Mouse (Mus musculus) gastrocnemius, adult 18-20 months (tissue): ENCODE data around the gene Btd. TPM values are rescaled to one million over a fixed set of nuclear protein-coding genes. Genes with fewer than 3 reads are reported as not detected.

ENCODE experiments used
- DNase-seq: peaks from one replicate; pipeline ENCODE4 v3.0.0; 2021; ENCODE audit warnings: low spot score
- total RNA-seq, 2 experiments: library from RNA; stranded (reverse); gene quantifications; 2 replicates each; pipeline ENCODE4 v1.2.3; 2021

Gene Btd
- total RNA-seq, 2 experiments from 2014 or later = 3.7 to 4.6 TPM

DNA sequence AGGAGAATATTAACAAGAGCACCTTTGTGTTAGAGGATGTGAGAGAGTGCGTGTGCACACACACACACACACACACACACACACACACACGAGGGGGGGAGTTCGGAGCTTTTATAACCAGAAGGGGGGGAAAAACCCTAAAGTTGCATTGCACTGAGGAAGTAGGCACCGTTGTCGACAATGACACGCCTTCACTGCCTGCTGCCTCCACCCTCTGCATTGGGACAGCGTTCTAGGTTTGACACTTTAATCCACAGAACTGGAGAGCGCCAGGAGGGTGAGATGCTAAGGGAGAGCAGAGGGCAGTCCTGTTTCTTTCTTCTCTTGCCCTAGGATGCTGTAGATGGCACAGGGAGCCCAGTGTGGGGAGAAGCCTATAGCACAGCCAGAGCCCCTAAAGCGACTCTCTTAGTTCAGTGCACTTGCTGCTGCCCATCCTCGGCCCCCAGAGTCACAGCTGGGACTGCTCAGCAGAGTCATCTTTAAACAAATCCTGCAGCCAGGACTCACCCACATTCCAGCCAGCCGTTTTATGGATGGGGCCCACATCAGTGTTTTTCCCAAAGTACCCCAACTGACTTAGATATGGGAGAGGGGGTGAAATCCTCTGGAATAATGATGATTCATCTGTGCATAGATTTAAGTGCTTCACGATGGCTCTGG is 24.2 kb downstream of the Btd start:
- DNase-seq = no peak

DNA sequence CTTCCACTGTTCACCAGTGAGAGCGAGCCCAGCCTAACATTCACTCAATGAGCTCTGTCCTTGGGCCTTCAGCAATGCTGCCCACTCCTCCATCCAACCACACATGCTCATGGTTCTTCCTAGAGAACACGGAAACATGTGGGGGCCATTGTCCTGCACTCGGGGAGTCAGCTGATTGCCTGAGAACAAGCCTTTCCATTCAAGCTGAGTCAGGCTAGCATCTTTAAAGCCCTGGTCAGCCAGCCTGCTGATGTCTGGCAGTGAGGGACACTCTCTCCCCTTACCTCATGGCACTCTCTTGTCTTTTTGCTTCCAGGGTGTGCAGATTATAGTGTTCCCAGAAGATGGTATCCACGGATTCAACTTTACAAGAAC is 24.7 kb downstream of the Btd start:
- DNase-seq = no peak

DNA sequence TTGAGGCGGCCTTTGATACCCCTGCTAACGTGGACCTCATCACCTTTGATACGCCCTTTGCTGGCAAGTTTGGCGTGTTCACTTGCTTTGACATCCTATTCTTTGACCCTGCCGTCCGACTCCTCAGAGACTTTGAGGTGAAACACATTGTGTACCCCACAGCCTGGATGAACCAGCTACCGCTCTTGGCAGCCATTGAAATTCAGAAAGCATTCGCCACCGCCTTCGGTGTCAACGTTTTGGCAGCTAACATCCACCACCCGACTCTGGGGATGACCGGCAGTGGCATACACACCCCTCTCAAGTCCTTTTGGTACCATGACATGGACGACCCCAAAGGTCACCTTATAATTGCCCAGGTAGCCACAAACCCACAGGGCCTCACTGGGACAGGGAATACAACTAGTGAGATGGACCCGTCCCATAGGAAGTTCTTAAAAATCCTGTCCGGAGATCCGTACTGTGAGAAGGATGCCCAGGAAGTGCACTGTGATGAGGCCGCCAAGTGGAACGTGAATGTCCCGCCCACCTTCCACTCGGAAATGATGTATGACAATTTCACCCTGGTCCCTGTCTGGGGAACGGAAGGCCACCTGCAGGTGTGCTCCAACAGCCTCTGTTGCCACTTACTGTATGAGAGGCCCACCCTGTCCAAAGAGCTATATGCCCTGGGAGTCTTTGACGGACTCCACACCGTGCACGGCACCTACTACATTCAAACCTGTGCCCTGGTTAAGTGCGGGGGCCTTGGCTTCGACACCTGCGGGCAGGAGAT is 26.3 kb downstream of the Btd start:
- no peak for DNase-seq

DNA sequence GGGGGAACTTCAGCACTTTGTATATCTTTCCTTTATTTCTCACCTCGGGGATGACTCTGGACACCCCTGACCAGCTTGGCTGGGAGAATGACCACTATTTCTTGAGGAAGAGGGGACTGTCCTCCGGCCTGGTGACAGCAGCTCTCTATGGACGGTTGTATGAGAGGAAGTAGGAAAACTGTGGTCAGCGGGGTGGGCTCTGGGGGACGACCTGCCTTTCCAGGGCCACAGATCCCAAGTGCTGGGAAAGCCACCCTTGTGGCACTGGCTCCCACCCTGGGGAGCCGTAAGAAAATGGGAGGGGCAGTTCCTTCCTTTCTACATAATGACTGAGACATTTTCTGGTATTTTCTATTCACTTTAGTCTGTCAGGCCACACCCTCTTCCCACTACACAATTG is 26.9 kb downstream of the Btd start:
- DNase-seq = no peak

DNA sequence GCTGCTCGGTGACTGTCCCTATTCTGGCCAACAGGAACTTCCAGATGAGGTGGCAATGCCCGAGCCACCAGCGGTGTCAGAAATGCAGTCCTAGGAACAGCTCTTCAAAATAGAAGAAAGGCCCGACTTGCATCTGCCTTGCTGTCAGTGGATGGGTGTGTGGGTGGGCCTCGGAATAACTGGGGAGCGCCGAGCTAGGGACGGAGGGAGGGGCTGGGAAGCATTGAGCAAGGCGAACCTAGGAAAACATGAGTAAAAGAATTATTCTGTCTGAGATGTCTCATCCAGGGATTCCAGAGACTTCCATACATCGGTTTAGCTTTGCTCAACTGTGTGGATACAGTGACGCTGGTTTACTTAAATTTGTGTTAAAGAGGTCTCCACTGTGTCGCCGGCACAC is 27.5 kb downstream of the Btd start:
- DNase-seq = no peak

DNA sequence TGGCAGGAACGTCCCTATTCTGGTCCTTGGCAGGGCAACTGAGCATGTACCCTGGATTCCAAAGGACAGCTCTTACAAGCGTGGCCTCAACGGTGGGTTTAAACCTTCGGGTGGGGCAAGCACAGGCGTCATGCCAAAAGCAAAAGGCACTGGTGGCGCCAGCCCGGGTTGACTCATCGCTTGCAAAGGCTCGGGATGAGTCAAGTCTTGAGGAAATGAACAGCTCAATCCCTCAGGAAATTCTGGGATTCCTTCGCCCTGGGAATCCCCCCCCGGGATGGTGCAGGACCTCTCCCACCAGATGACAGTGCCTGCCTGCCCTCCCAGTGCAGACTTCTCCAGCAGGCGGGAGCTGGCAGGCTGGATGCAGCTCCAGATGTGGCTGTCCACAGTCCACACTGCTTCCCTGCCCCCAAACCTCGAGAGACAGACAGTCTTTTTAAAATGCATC is 28.4 kb downstream of the Btd start:
- peak; percentile 83 for DNase-seq

DNA sequence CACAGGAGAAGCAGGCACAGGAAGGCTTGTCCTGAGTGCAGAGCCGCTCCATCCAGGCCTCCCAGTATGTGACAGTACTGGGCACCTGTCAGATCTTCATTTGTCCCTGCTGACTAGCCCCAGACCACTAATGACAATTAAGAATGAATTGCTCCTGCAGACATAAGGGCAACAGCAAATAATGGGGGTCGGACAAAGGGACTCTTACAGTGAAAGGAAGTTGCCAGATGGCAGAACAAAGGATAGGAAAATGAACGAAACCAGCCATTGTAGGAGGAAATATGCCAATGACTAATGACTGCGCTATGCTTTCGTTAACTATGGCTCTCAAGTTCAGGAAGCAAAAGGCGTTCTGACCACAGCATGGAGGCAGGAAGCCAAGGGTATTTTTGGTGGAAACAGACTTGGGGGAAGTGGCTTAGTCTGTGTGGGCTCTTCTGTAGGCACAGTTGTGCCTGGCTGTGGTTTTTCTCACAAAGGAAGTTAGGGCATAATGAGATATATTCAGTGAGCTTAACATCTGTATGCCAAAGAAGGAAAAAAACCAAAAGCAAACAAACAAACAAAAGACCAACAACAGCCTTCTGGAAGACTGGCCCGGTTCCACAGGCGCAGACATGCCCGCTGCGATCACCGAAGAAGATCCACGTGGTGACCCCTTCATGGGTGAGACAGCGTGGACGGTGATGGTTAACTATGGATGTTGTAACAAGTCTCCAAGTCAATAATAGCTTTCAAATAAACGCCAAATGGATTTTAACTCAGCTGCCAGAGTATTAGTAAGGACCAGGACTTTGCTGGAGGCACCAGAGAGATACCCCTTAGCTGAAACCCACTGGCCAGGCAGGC is 29.0 kb downstream of the Btd start:
- DNase-seq = no peak

DNA sequence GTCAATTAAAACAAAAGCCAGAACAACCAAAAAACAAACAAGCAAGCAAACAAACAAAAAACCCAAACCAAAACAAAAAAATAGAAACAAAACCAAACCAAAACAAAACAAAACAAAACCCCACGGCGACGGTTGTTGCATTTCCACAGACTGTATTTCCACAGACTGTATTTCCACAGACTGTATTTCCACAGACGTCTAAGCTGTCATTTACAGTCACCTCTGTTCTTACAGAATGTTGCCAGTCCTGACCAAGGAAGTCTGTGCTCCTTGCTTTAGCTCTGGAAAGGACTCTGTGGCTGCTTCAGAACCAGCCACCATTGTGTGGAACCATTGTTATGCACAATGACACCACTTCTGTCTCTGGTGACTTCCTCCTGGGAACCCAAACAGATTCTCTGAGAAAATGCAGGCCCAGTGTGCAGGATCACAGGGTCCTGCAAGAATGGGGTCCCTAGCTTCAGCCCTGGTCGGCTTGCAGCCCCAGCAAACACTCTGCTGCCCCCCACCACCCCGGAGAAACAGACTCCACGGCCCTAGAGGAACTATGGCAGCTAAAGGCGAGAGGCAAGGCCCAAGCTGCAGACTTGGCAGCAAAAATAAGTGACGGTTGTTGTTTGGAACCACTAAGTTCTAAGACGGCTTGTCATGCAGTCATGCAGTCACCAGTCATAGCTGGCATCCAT is 30.9 kb downstream of the Btd start:
- DNase-seq = no peak

DNA sequence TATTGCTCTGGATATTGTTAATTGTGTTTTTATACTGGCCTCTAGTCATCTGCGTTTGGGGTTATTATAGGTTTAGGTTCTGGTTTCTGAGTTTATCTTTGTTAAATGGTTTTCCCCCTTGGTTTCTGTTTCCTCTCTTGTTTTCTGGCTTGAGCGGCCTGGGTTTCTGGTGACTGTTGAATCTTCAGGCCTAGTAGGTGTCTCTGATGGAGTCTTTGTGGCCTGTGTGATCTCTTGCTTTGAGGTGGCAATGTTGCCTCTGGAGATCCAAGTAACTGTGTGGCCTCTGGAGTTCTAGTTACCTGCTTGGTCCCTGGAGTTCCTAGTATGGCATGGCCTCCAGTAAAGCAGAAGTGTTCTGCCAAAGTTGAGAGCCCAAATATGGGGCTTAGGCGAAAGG is 39.8 kb downstream of the Btd start:
- DNase-seq = no peak

DNA sequence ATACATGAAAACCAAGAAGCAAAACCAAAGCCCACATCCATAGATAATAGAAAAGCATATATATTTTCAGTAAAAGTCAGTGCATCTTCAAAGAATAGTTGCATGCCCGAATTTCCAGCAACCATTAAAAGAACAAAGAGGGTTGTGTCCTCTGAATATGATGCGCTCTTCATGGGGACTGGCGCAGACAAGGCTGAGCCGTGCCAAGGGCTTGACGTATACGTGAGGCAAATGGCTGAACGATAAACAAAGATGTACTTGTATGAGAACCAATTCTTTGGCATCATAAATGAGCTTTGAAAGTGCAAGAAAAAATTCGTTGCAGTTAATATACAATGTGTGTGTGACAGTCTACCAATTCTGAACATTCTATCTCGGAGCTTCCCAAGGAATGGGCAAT is 40.5 kb downstream of the Btd start:
- DNase-seq = no peak

DNA sequence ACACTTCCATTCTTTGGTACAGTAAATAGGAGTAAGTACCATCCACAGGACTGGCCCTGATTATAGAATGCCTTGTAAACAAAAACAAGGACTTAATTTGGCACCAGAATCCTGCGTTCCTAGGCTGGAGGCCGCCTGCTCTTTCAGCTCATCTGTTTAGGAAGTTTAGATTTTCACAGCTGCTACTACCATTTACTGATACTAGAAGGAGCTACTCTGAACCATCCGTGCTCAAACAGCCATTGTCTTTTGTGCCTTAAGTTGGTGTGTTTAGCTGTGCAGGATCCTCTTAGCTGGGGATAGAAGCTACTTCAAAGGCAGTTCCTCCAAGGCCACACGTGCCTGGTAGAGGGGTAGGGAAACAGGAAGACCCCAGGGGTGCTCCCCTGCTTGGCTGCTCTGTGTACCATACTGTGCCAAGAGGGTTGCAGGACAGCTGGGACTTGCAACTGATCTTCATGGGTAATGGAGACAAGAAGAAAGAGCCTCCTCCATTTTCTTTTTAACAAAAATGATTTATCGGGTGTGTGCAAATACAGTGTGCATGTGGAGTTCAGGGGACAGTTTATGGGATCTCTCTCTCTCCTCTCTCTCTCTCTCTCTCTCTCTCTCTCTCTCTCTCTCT is 41.2 kb downstream of the Btd start:
- no peak for DNase-seq

DNA sequence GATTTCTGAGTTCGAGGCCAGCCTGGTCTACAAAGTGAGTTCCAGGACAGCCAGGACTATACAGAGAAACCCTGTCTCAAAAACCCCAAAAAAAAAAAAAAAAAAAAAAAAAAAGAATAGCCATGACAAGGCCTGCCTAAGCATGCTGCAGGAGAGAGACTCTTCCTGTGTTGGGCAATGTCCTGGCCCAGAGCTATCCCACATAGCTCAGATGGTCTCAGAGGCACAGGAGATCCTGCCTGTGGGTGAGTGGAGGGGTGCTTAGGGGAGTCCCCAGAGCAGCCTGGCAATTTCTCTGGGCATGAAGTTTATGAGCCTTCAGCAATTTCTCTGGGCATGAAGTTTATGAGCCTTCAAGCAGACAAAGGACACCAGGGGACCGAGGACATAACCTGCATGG is 42.8 kb downstream of the Btd start:
- no peak for DNase-seq

DNA sequence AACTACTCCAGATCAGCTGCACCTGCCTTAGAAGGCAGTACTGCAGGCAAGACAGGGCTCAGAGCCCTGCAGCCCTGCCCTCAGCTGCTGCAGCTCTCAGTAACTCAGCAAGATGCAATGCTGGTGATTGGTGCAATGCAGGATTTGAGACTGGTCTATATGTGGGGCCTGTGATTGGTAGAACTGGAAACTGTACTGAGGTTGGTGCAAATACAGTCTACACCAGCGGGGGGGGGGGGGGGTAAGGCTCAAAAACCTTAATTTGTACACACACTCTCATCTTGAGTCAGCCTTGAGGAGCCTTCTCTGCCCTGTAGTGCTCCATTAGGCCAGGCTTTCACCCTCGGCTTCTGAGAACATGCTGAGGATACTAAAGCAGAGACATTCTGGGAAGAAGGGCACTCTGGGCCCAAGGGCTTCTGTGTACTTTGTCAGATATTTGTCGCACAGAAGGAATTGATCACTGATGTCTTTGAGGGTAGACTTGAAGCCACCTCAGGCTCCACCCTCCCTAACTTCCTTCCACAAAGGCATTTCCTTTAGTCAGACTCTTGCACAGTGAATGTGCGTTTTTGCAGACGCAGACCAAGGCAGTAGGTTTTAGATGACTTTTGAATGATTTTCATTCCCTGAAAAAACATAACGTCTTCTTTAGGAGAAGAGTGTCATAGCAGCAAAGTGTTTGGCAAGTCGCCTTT is 43.7 kb downstream of the Btd start:
- DNase-seq = no peak

DNA sequence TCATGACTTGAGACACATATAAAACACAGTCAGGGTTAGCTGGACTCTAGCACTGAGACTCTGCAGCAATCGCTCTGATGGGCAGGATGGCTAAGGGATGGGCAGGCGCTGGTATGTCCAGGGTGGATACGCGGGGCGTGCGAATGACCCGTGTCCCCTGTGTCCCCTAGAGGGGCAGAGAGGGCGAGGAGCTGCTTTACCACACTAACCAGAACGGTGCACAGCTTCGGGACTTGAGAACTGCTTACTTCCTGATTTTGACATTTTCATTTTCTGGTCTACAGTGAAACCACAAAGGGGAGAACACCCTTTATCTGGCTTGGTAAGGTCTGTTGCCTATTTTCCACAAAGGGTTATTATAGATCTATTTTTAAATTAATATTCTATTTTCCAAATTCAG is 44.9 kb downstream of the Btd start:
- no peak for DNase-seq

DNA sequence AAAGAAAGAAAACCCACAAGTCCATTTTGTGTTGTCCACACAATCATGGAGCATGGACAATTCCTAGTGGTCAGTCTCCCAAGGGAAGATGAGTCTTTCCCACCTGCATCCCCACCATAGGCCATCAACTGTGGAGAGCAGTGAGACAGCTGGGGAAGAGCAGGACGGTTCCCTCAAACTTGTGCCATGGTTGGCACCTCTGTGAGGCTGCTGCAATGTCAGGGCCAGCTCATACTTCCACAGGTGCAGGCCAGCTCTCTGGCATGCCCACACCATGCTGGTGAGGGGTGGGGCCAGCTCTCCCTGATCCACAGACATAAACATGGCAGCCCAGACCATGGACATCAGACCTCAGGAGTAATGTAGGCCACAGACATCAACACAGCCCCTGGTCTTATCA is 45.4 kb downstream of the Btd start:
- no peak for DNase-seq

DNA sequence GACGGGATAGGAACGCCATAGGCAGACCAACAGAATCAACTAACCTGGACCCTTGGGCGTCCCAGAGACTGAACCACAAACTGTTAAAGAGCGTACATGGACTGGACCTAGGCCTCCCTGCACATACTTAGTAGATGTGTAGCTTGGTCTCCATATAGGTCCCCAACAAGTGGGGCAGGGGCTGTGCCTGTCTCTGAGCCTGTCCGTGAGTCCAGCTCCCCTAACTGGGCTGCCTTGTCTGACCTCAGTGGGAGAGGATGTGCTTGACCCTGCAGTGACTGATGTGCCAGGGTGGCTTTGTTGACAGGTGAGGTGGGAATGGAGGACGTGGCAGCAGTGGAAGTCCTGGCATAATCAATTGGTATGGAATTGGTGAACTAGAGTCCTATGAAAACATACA is 51.7 kb downstream of the Btd start:
- no peak for DNase-seq

DNA sequence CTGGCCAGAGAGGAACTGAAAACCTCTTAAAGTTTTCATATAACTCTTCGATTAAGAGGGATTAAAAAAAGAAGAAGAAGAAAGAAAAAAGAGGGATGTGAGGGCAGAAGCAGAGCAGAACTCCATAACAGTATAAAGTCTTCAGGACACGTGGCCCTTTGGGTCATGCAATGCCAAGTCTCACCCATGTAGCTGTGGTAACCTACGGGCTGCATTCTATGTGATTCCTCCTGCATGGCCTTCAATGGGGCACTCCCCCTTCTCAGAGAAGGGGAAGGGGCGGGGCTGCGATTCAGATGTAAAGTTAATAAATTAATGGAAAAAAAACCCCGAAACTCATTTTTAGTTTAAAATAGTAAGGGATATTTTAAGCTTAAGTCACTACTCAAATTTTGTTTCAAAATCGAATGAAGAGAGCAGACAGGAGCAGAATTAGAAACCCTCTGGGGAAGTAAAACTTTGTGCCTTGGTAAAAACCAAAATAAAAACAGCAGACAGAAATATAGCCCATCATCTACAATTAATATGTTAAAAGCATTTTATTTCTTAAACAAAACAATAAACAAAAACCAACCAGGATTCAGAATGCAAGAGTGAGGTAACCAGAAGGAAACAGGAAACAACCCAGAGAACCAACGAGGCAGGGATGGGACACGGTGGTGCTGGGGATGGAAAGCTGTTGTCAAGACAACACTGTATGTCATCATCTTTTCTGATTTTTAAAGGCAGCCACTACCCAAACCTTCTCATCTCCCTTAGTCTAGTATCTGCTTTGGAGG is 55.6 kb downstream of the Btd start:
- no peak for DNase-seq

DNA sequence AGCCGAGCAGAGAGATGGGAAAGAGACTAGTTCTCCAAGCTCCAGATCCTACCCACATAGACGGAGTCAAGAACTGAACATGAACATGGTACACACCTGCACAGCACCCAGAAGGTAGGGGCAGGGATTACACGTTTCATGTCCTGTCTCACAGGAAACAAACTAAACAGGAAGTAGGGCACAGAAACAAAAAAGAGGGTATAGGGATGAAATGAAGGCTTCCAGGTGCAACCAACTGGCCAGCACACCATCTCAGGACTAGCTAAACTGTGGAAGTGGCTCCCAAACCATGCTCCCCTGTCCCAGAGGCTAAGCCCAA is 56.1 kb downstream of the Btd start:
- no peak for DNase-seq

DNA sequence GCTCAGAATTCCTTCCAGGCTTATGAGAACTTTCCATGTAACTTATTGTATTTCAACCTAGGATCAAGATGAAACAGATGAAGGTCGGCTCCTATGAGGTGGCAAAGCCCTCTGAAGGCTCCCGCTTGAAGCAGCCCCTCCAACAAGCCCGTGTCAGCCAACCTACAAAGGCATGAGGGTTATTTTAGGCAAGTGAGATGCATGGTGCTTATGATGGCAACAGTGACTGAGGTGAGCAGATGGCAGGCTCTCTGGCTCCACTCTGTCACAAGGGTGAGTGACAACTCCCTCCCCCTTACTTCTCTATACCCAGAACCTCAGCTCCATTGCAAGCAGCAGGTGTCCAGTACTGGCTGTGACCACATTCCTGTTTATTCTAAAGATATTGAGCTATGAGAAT is 56.5 kb downstream of the Btd start:
- peak; percentile 9 for DNase-seq

DNA sequence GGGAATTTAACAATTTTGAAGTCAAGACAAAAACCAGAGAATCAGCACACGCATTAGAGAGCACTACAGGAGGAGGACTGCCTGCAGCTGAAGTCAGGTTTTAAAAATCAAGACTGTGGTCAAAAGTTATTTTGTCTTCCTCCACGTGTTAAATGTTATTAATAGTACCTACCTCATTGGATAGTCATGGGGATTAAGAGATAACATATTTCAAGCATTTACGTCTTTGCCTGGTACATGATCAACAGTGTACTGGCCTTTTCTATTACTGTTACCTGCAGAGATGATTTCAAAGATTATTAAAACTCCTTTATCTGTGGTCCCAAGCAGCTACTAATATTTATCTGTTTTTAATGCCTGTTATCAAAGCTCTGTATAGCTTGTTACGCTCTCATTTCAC is 56.9 kb downstream of the Btd start:
- no peak for DNase-seq
